Mouse (Mus musculus) neural tube, embryonic 15.5 days (tissue): ENCODE results near the gene Epc2. TPM values are rescaled to one million over a fixed set of nuclear protein-coding genes. Genes with fewer than 3 reads are reported as not detected.

Source experiments
- polyA plus RNA-seq: library from polyadenylated mRNA; unstranded; fragments of >200 nt; fragmentation: Nextera tagmentation; extraction: Ambion mirVana; gene quantifications from 2 replicates; pipeline ENCODE4 v1.2.1, GENCODE M21; 2015

Gene Epc2
- polyA plus RNA-seq, 1 experiment from 2014 or later, result 9.4 TPM

Other genes starting within 250 kb of the Epc2 start
- 152 and 181 TPM in 2 replicates for gene Kif5c, start 167.8 kb downstream of the Epc2 start, polyA plus RNA-seq